9 mouse cellular contexts compared by ENCODE assay signal in genomic region chr3:36137560-36137959, GRCm38 (mm10). TPM values are rescaled to one million over a fixed set of nuclear protein-coding genes. Genes with fewer than 3 reads are reported as not detected.
DNase-seq lines count a peak whose midpoint lies in the region; ATAC-seq and TF ChIP-seq lines count a peak whose summit lies in the region.
"Had no signal": no experiment of that assay in that cellular context is flagged by ENCODE, and none has a peak within 500 bp of the region (broad histone marks: within the 10 kb centered on the region; RNA-seq: fewer than 3 reads in every experiment).

No protein-coding gene starts in this region.

- no peaks in the 10 kb centered on the region for H3K9me3 ChIP-seq in hindbrain, postnatal 0 days (ENCODE audit: low read length)
- H3K9me3 ChIP-seq in hindbrain, embryonic 12.5 days (replicated peaks) = no peaks in the 10 kb centered on the region
- H3K9me3 ChIP-seq in hindbrain, embryonic 10.5 days = 0 out of 2 replicates have a peak, but pooled peaks cover 5% of the 10 kb centered on the region

- no peak overlapping the region for H3K27ac ChIP-seq in hindbrain, postnatal 0 days
- H3K27ac ChIP-seq in hindbrain, embryonic 12.5 days = no peak overlapping the region
- no peak overlapping the region for H3K27ac ChIP-seq in hindbrain, embryonic 10.5 days
- H3K27ac ChIP-seq: midbrain, embryonic 10.5 days had no signal

- no peaks in the 10 kb centered on the region for H3K4me1 ChIP-seq in hindbrain, postnatal 0 days (ENCODE audit: insufficient read depth, low read length)
- H3K4me1 ChIP-seq in hindbrain, embryonic 12.5 days = no peaks in the 10 kb centered on the region
- H3K4me1 ChIP-seq in hindbrain, embryonic 10.5 days (replicated peaks) = no peaks in the 10 kb centered on the region
- H3K4me1 ChIP-seq: midbrain, embryonic 10.5 days had no signal

- ATAC-seq in hindbrain, postnatal 0 days = 0 out of 2 replicates have a peak, but pooled peaks have one; percentile 12
- no peak for ATAC-seq in hindbrain, embryonic 12.5 days (ENCODE audit: low FRiP score)

- TF ChIP-seq CTCF in hindbrain, postnatal 0 days (IDR thresholded peaks at IDR 0.05; ENCODE audit: low read depth) = peak; percentile 45

- no peak overlapping the region for H3K9ac ChIP-seq in hindbrain, postnatal 0 days (replicated peaks; ENCODE audit: low read length)
- no peak overlapping the region for H3K9ac ChIP-seq in hindbrain, embryonic 12.5 days

- peak; percentile 53 for DNase-seq in hindbrain, postnatal 0 days (ENCODE audit: low spot score)
- DNase-seq in A20 (ENCODE audit: low read depth, low spot score) (peak; percentile 73), R1 (ENCODE audit: low read depth, low spot score) (peak; percentile 79)
- peak; percentile 42 for DNase-seq in large intestine, adult 2 months (ENCODE audit: low read depth, low spot score)
- no peak for DNase-seq in right cerebral cortex, postnatal 36 days (ENCODE audit: low spot score in 2 of 2)
- DNase-seq in spleen, adult 18-20 months = no peak
- DNase-seq in hindbrain, embryonic 10.5 days (ENCODE audit: low spot score) = no peak

- H3K4me3 ChIP-seq in hindbrain, postnatal 0 days (ENCODE audit: low read length) = no peak overlapping the region
- no peak overlapping the region for H3K4me3 ChIP-seq in hindbrain, embryonic 12.5 days
- no peak overlapping the region for H3K4me3 ChIP-seq in hindbrain, embryonic 10.5 days
- H3K4me3 ChIP-seq: midbrain, embryonic 10.5 days had no signal

- no peak overlapping the region for H3K4me2 ChIP-seq in hindbrain, postnatal 0 days (ENCODE audit: low read depth, low read length)
- H3K4me2 ChIP-seq in hindbrain, embryonic 12.5 days (replicated peaks) = no peak overlapping the region

- H3K36me3 ChIP-seq in hindbrain, postnatal 0 days (ENCODE audit: insufficient read depth, low read length) = no peaks in the 10 kb centered on the region
- no peaks in the 10 kb centered on the region for H3K36me3 ChIP-seq in hindbrain, embryonic 12.5 days
- H3K36me3 ChIP-seq in hindbrain, embryonic 10.5 days = no peaks in the 10 kb centered on the region
- H3K36me3 ChIP-seq: midbrain, embryonic 10.5 days had no signal

- H3K27me3 ChIP-seq in hindbrain, postnatal 0 days (ENCODE audit: insufficient read depth, low read length) = no peaks in the 10 kb centered on the region
- no peaks in the 10 kb centered on the region for H3K27me3 ChIP-seq in hindbrain, embryonic 12.5 days
- H3K27me3 ChIP-seq in hindbrain, embryonic 10.5 days (ENCODE audit: insufficient read depth, poor library complexity, severe bottlenecking) = no peaks in the 10 kb centered on the region

- 55% methylated on average over 2 of the region's 2 CpGs for WGBS in hindbrain, postnatal 0 days
- 49% methylated on average over 2 of the region's 2 CpGs for WGBS in hindbrain, embryonic 12.5 days
- WGBS in large intestine, adult 2 months = 42% methylated on average over 2 of the region's 2 CpGs
- whole genome bisulfite sequencing in hindbrain, embryonic 10.5 days = 50% methylated on average over 2 of the region's 2 CpGs

RNA-seq across cellular contexts. Expression of gene D3Ertd254e, which starts 13.3 kb away (rescaled TPM):
- 15.7 and 17.6 TPM in 2 replicates for total RNA-seq in hindbrain, postnatal 0 days (2014; rRNA removed)
- polyA plus RNA-seq in hindbrain, postnatal 0 days (2015; fragmentation: Nextera tagmentation; extraction: Ambion mirVana) = 11.2 and 12.5 TPM in 2 replicates
- polyA plus RNA-seq in hindbrain, embryonic 12.5 days (2016; fragmentation: Nextera tagmentation; extraction: Ambion mirVana) = 11.7 and 11.8 TPM in 2 replicates
- 0.45 and 0.80 TPM in 2 replicates for polyA plus RNA-seq in large intestine, adult 2 months (2012; rRNA removed)
- 7.1 and 7.5 TPM in 2 replicates for polyA plus RNA-seq in hindbrain, embryonic 10.5 days (2016; fragmentation: Nextera tagmentation; extraction: Ambion mirVana)

Comparison
In these comparisons a context has a peak if more than half of its experiments do, and no peak if none do; other contexts are left out.
1. DNase-seq: peak in hindbrain, postnatal 0 days (single experiment), A20 (single experiment), R1 (single experiment) and large intestine, adult 2 months (single experiment); none in right cerebral cortex, postnatal 36 days (0 of 2), spleen, adult 18-20 months (0 of 2) and hindbrain, embryonic 10.5 days (single experiment).